Mouse (Mus musculus) myocyte (in vitro differentiated cells): ENCODE results near the gene Fam178b. TPM values are rescaled to one million over a fixed set of nuclear protein-coding genes. Genes with fewer than 3 reads are reported as not detected.
"Not testable (repeated sequence)": the region's sequence is repeated elsewhere in the genome, so short reads cannot be mapped to it uniquely, and the experiment has no call there.

ENCODE experiments used
- H3K27me3 ChIP-seq: one replicate; pipeline ENCODE4 v1.6.1; 2011; ENCODE audit not compliant: control insufficient read depth, insufficient read depth, insufficient read length
- H3K36me3 ChIP-seq: one replicate; pipeline ENCODE4 v1.6.1; 2011; ENCODE audit not compliant: control insufficient read depth, insufficient read depth
- H3K4me2 ChIP-seq: one replicate; pipeline ENCODE4 v1.6.1; 2011; ENCODE audit warnings: low read depth, control low read depth
- H3K4me3 ChIP-seq: one replicate; pipeline ENCODE4 v1.5.1; 2011; ENCODE audit warnings: mild to moderate bottlenecking, control low read depth, moderate library complexity
- H3K79me2 ChIP-seq: one replicate; pipeline ENCODE4 v1.6.1; 2011; ENCODE audit not compliant: control insufficient read depth, insufficient read depth
- H3ac ChIP-seq: one replicate; pipeline ENCODE4 v1.6.1; 2011; ENCODE audit not compliant: control insufficient read depth, insufficient read length
- CEBPB ChIP-seq: IDR thresholded peaks from 2 replicates; pipeline ENCODE4 v1.6.1; 2011; ENCODE audit warnings: mild to moderate bottlenecking, moderate library complexity; ENCODE audit not compliant: poor library complexity, insufficient read depth, severe bottlenecking
- E2F4 ChIP-seq: IDR thresholded peaks from one replicate; pipeline ENCODE4 v1.6.1; 2011; ENCODE audit warnings: mild to moderate bottlenecking, control low read depth, moderate library complexity; ENCODE audit not compliant: insufficient read depth
- MAX ChIP-seq: IDR thresholded peaks from one replicate; pipeline ENCODE4 v1.6.1; 2011; ENCODE audit warnings: low read depth, mild to moderate bottlenecking, control low read depth
- MYOD1 ChIP-seq, 3 experiments: IDR thresholded peaks; one replicate each; pipeline ENCODE4 v1.6.1; 2011; ENCODE audit warnings: control low read depth in 2 of 3, low read depth in 2 of 3, mild to moderate bottlenecking in 2 of 3, moderate library complexity in 1 of 3; ENCODE audit not compliant: insufficient read length in 2 of 3, control insufficient read depth in 1 of 3
- MYOG ChIP-seq, 3 experiments: IDR thresholded peaks; one replicate each; pipeline ENCODE4 v1.6.1; 2011; ENCODE audit warnings: control low read depth in 2 of 3, low read depth in 2 of 3, mild to moderate bottlenecking in 2 of 3; ENCODE audit not compliant: insufficient read length in 2 of 3, control insufficient read depth in 1 of 3, insufficient read depth in 1 of 3
- POLR2A ChIP-seq: IDR thresholded peaks from one replicate; pipeline ENCODE4 v1.6.1; 2011; ENCODE audit warnings: low read depth, mild to moderate bottlenecking, control low read depth, moderate library complexity; ENCODE audit not compliant: insufficient read length
- POLR2AphosphoS2 ChIP-seq: IDR thresholded peaks from one replicate; pipeline ENCODE4 v1.6.1; 2011; ENCODE audit warnings: low read depth, control low read depth; ENCODE audit not compliant: insufficient read length
- REST ChIP-seq: IDR thresholded peaks from one replicate; pipeline ENCODE4 v1.6.1; 2011; ENCODE audit warnings: mild to moderate bottlenecking, control low read depth, moderate library complexity; ENCODE audit not compliant: insufficient read depth, insufficient read length
- SRF ChIP-seq: IDR thresholded peaks from one replicate; pipeline ENCODE4 v1.6.1; 2011; ENCODE audit warnings: low read depth; ENCODE audit not compliant: control insufficient read depth, insufficient read length
- TCF12 ChIP-seq: IDR thresholded peaks from one replicate; pipeline ENCODE4 v1.6.1; 2011; ENCODE audit warnings: mild to moderate bottlenecking, control low read depth; ENCODE audit not compliant: poor library complexity, insufficient read depth, severe bottlenecking
- TCF3 ChIP-seq: IDR thresholded peaks from one replicate; pipeline ENCODE4 v1.6.1; 2011; ENCODE audit warnings: low read depth, control low read depth; ENCODE audit not compliant: insufficient read length
- USF1 ChIP-seq: IDR thresholded peaks from one replicate; pipeline ENCODE4 v1.6.1; 2011; ENCODE audit warnings: low read depth, mild to moderate bottlenecking, control low read depth, moderate library complexity
- polyA plus RNA-seq: library from polyadenylated mRNA; unstranded; fragments of >200 nt; fragmentation: generic; extraction: Trizol; gene quantifications from one replicate; pipeline ENCODE4 v1.2.1, GENCODE M21; 2012; ENCODE audit warnings: missing spikeins

Gene Fam178b
- polyA plus RNA-seq, 1 experiment, result 1.5 TPM

DNA sequence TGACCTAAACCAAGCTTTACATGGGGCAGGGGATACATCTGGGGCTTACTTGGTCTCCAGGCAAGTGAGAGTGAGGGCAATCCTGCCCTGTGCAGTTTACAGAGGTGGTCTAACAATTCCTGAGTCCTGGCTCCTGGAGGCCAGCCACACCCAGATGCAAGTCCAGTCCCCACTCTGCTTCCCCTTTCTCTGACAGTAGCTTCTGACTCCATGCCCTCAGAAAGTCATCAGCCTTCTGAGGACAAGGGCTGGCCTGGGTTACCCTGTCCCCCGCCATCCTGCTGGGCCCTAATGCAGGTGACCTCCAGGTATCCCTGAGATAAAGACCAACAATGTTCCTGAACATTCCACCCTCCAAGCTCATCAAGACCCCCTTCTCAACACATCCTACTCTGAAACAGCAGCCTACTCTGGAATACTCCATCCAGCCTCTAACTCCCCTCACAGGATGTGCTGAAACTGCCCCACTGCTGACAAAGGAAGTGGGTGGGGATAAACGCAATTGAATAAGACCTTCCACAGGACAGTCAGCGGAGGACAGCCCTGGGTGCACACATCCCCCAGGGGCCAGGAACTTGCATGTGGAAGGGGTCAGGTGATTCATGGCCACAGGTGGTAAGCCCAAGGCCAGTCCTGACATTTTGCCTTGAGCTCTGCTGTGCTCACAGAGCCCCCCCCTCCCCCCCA, 52.8 kb downstream of the Fam178b start:
- TF ChIP-seq MAX, result no peak
- TF ChIP-seq SRF, result no peak
- no peak for TF ChIP-seq REST
- no peak for TF ChIP-seq MYOD1 (IDR thresholded peaks at IDR 0.05; ENCODE audit: control insufficient read depth in 1 of 3, insufficient read length in 2 of 3, low read depth in 2 of 3)
- TF ChIP-seq TCF12, result no peak
- TF ChIP-seq TCF3, result no peak
- TF ChIP-seq USF1, result no peak
- no peak for TF ChIP-seq E2F4
- TF ChIP-seq POLR2AphosphoS2, result no peak
- TF ChIP-seq CEBPB, result no peak
- no peak overlapping the region for H3K4me2 ChIP-seq
- no peak overlapping the region for H3ac ChIP-seq
- H3K27me3 ChIP-seq, result no peaks in the 10 kb centered on the region
- no peaks in the 10 kb centered on the region for H3K79me2 ChIP-seq
- no peaks in the 10 kb centered on the region for H3K36me3 ChIP-seq
- H3K4me3 ChIP-seq, result no peak overlapping the region

DNA sequence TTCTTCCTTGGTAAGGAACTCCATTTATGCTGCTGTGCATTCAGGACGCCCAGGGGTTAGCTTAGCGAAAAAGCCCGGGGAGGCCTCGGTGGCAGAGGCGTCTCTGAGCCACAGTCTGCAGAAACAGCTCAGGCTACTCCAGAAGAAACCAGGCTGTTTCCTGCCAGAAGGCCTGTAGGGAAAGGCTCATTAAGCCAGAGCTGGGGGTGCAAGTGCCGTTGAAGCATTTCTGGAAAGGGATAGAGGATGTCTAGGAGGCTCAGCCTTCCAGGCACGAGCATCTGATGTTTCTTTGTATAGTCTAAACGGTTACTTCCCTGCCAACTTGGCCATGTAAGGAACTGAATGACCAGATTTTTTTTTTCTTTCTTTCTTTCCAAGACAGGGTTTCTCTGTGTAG, 54.4 kb downstream of the Fam178b start:
- no peak overlapping the region for H3ac ChIP-seq
- no peak overlapping the region for H3K4me3 ChIP-seq
- H3K4me2 ChIP-seq, result no peak overlapping the region
- TF ChIP-seq POLR2A (no peak), REST (no peak), POLR2AphosphoS2 (no peak), TCF12 (no peak), USF1 (no peak), MAX (no peak), E2F4 (no peak), CEBPB (no peak), SRF (no peak), MYOG (IDR thresholded peaks at IDR 0.05; ENCODE audit: control insufficient read depth in 1 of 3, insufficient read depth in 1 of 3, insufficient read length in 2 of 3, low read depth in 2 of 3) (no peak)
- H3K27me3 ChIP-seq, result no peaks in the 10 kb centered on the region
- H3K36me3 ChIP-seq, result no peaks in the 10 kb centered on the region
- no peaks in the 10 kb centered on the region for H3K79me2 ChIP-seq

DNA sequence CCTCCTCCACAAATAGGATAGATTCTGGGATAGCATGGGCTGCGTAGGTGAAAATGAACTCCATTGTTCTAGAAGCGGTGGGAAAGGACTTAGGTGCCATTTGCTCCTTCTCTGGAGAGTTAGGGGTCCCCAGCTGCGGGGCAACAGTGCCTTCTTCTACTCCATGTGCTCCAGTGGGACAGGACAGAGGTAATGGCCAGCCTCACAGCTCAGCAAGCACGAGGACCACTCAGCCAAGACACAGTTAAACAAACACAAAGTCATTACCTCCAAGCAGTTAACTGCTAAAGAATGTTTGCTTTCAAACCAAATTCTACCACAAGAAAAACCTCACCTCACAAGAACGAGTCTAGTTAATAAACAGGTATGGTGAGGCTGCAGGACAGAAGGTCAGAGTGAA, 57.5 kb downstream of the Fam178b start:
- Histone ChIP-seq H3K79me2 (no peaks in the 10 kb centered on the region), H3K4me2 (no peak overlapping the region), H3K27me3 (no peaks in the 10 kb centered on the region), H3K36me3 (no peaks in the 10 kb centered on the region), H3ac (no peak overlapping the region), H3K4me3 (no peak overlapping the region)
- TF ChIP-seq CEBPB (no peak), USF1 (no peak), POLR2A (no peak), SRF (no peak), MYOG (IDR thresholded peaks at IDR 0.05; ENCODE audit: control insufficient read depth in 1 of 3, insufficient read depth in 1 of 3, insufficient read length in 2 of 3, low read depth in 2 of 3) (no peak), MYOD1 (IDR thresholded peaks at IDR 0.05; ENCODE audit: control insufficient read depth in 1 of 3, insufficient read length in 2 of 3, low read depth in 2 of 3) (no peak), TCF12 (no peak), POLR2AphosphoS2 (no peak), MAX (no peak), TCF3 (no peak), REST (no peak), E2F4 (no peak)

DNA sequence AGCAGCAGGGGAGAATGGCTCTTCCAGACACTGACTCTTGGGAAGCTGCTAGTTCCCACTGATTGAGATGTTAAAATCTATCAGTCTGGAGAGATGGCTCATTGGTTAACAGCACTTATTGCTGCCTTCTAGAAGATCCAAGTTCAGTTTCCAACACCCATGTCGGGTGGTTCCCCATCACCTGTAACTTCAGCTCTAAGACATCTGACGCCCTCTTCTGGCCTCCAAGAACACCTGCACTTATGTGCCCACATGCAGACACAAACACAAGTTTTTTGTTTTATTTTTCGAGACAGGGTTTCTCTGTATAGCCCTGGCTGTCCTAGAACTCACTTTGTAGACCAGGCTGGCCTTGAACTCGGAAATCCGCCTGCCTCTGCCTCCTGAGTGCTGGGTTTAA, 67.0 kb downstream of the Fam178b start:
- H3K4me3 ChIP-seq, H3ac ChIP-seq, H3K79me2 ChIP-seq, H3K36me3 ChIP-seq, H3K27me3 ChIP-seq, H3K4me2 ChIP-seq: not testable (repeated sequence)

DNA sequence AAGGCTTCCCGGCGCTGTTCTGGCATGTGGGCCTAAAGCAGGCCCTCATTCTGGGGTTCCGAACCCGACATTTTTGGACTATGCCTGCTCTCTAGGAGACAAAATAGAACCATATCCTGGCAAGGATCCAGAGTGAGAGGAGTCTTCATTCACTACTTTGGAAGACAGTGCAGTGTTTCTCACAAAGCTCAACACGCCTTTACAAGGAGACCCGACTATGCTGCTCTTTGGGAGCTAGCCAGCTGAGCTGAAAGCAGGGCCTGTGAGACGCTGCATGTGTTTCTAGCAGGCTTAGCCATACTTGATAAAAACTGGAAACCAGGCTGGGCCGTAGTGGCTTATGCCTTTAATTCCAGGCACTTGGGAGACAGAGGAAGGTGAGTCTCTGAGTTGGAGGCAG, 67.8 kb downstream of the Fam178b start:
- H3ac ChIP-seq, result no peak overlapping the region
- no peaks in the 10 kb centered on the region for H3K36me3 ChIP-seq
- no peaks in the 10 kb centered on the region for H3K27me3 ChIP-seq
- no peak overlapping the region for H3K4me3 ChIP-seq
- H3K79me2 ChIP-seq, result no peaks in the 10 kb centered on the region
- H3K4me2 ChIP-seq, result no peak overlapping the region
- TF ChIP-seq POLR2AphosphoS2 (no peak), REST (no peak), CEBPB (no peak), TCF3 (no peak), USF1 (no peak), TCF12 (no peak), POLR2A (no peak), MYOG (IDR thresholded peaks at IDR 0.05; ENCODE audit: control insufficient read depth in 1 of 3, insufficient read depth in 1 of 3, insufficient read length in 2 of 3, low read depth in 2 of 3) (no peak), E2F4 (no peak), MAX (no peak), SRF (no peak), MYOD1 (IDR thresholded peaks at IDR 0.05; ENCODE audit: control insufficient read depth in 1 of 3, insufficient read length in 2 of 3, low read depth in 2 of 3) (no peak)
